Mouse (Mus musculus) embryonic fibroblast, embryonic 13.5 days (primary cell): ENCODE measurements around the gene Pgs1.

Source experiments
- CTCF ChIP-seq: IDR thresholded peaks from 2 replicates; pipeline ENCODE4 v1.5.1; 2011; ENCODE audit warnings: mild to moderate bottlenecking, control low read depth, low read length, moderate library complexity, borderline replicate concordance; ENCODE audit not compliant: insufficient read depth
- POLR2A ChIP-seq: IDR thresholded peaks from 2 replicates; pipeline ENCODE4 v1.6.1; 2011; ENCODE audit warnings: low read depth, mild to moderate bottlenecking, control low read depth, low read length, moderate library complexity

- TF ChIP-seq POLR2A (no peak), CTCF (no peak)
Observed at GRCm38 (mm10) chr11:117973569-117973968, 12.5 kb upstream of the Pgs1 start.
